Mouse (Mus musculus): ENCODE results near the gene Olfr1240. TPM values are rescaled to one million over a fixed set of nuclear protein-coding genes. Genes with fewer than 3 reads are reported as not detected.

The Olfr1240 gene
- not detected for total RNA-seq (2021)
- long read RNA-seq, experiment 1 = 0 reads
- long read RNA-seq, experiment 2 = 0 reads

GRCm38 (mm10) chr2:89442900-89443299 is at the start of gene Olfr1240:
Gene Olfr1240, minus strand, starts transcription at chr2:89443000.
- no peak for DNase-seq (ENCODE audit: low spot score in 2 of 2)

- no peak for DNase-seq (ENCODE audit: low spot score in 2 of 2)
Measured at GRCm38 (mm10) chr2:89487026-89487425, 44.2 kb upstream of the Olfr1240 start, which contains the start of gene Olfr1241. Gene Olfr1241, minus strand, starts transcription at chr2:89487126.

- DNase-seq (ENCODE audit: low spot score in 2 of 2) = no peak
Measured at GRCm38 (mm10) chr2:89420307-89420706, 22.5 kb downstream of the Olfr1240 start, which contains the start of gene Olfr1239. Gene Olfr1239, minus strand, starts transcription at chr2:89420407.

- DNase-seq (ENCODE audit: low spot score in 2 of 2) = no peak
Measured at GRCm38 (mm10) chr2:89414557-89414956, 28.2 kb downstream of the Olfr1240 start.

- DNase-seq (ENCODE audit: low spot score in 2 of 2) = no peak
Measured at GRCm38 (mm10) chr2:89409576-89409975, 33.2 kb downstream of the Olfr1240 start, which contains the start of gene Olfr1238. Gene Olfr1238, minus strand, starts transcription at chr2:89409676.

GRCm38 (mm10) chr2:89400882-89401281 is 41.9 kb downstream of the Olfr1240 start:
- DNase-seq (ENCODE audit: low spot score in 2 of 2) = no peak

Other genes starting within 250 kb of the Olfr1240 start
- gene Olfr1226, start 243.0 kb downstream of the Olfr1240 start, total RNA-seq (2021) = not detected
- gene Olfr1228, start 188.9 kb downstream of the Olfr1240 start, total RNA-seq (2021) = not detected
- gene Olfr1229, start 155.0 kb downstream of the Olfr1240 start, total RNA-seq (2021) = not detected
- not detected for gene Olfr1230, start 145.7 kb downstream of the Olfr1240 start, total RNA-seq (2021)
- gene Olfr1231, start 135.9 kb downstream of the Olfr1240 start, total RNA-seq (2021) = not detected
- not detected for gene Olfr1232, start 113.3 kb downstream of the Olfr1240 start, total RNA-seq (2021)
- gene Olfr1233, start 100.6 kb downstream of the Olfr1240 start, total RNA-seq (2021) = not detected
- not detected for gene Olfr1234, start 78.1 kb downstream of the Olfr1240 start, total RNA-seq (2021)
- not detected for gene Olfr1238, start 33.3 kb downstream of the Olfr1240 start, total RNA-seq (2021)
- not detected for gene Olfr1239, start 22.6 kb downstream of the Olfr1240 start, total RNA-seq (2021)
- gene Olfr1241, start 44.1 kb upstream of the Olfr1240 start, total RNA-seq (2021) = not detected
- not detected for gene Olfr1242, start 55.3 kb upstream of the Olfr1240 start, total RNA-seq (2021)
- gene Olfr1243, start 88.5 kb upstream of the Olfr1240 start, total RNA-seq (2021) = not detected
- not detected for gene Olfr1245, start 135.4 kb upstream of the Olfr1240 start, total RNA-seq (2021)
- gene Olfr1246, start 150.2 kb upstream of the Olfr1240 start, total RNA-seq (2021) = not detected
- gene Olfr1247, start 171.1 kb upstream of the Olfr1240 start, total RNA-seq (2021) = under 1 TPM; 0.09 to 0.10 TPM
- gene Olfr1248, start 175.2 kb upstream of the Olfr1240 start, total RNA-seq (2021) = not detected
- not detected for gene Olfr1249, start 192.0 kb upstream of the Olfr1240 start, total RNA-seq (2021)
- not detected for gene Olfr1250, start 218.5 kb upstream of the Olfr1240 start, total RNA-seq (2021)
- gene Olfr1251, start 228.9 kb upstream of the Olfr1240 start, total RNA-seq (2021) = not detected

Measured in layer of hippocampus, postnatal 14 days (tissue).